Mouse (Mus musculus) spleen, adult 2 months (tissue): ENCODE data around the gene Zfp213.

Source experiments
- CTCF ChIP-seq: fragments of 200-500 bp; IDR thresholded peaks from 2 replicates; pipeline ENCODE4 v1.5.1; 2011; ENCODE audit warnings: mild to moderate bottlenecking, inconsistent platforms; ENCODE audit not compliant: insufficient read depth, insufficient read length, insufficient replicate concordance; ENCODE audit errors: extremely low read depth
- POLR2A ChIP-seq: fragments of 200-500 bp; IDR thresholded peaks from 2 replicates; pipeline ENCODE4 v1.6.1; 2011; ENCODE audit warnings: low read depth, low read length, inconsistent platforms

DNA sequence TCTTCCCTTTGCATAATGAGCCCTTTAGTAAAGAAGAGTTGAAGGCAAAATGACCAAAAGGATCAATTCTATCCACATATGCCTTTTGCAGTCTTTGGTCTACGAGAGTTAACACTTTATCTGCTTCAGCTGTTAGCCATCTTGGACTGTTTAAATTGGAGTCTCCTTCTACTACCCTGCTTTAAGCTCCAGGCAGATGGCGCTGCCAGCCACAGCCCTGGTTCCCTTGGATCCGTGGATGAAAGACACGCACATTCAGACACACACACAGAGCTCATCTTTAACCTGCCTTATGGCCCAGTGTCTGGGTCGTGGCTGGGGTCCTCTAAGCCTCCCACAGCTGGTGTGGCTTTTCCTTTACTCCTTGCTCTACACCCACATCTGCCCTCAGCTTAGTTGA is 7.0 kb upstream of the Zfp213 start:
- TF ChIP-seq CTCF (no peak), POLR2A (no peak)
